Mouse (Mus musculus): ENCODE data around the gene Alox5.
"Not testable (repeated sequence)": the region's sequence is repeated elsewhere in the genome, so short reads cannot be mapped to it uniquely, and the experiment has no call there.

Alox5 gene

GRCm38 (mm10) chr6:116460544-116461283, at the start of gene Alox5:
Gene Alox5 (minus strand): TSS chr6:116461178.
- in situ Hi-C loops (cut with MboI; ENCODE audit: unreplicated experiment in 2 of 2) = no loop called here

GRCm38 (mm10) chr6:116506302-116507003, 45.5 kb upstream of the Alox5 start, which contains the start of gene Olfr212:
Gene Olfr212 (plus strand): TSS chr6:116506516.
- in situ Hi-C loops (cut with MboI; ENCODE audit: unreplicated experiment in 2 of 2) = not testable (repeated sequence)

GRCm38 (mm10) chr6:116495960-116496359, 35.0 kb upstream of the Alox5 start:
- in situ Hi-C loops (cut with MboI; ENCODE audit: unreplicated experiment in 2 of 2) = no loop called here

- in situ Hi-C loops (cut with MboI; ENCODE audit: unreplicated experiment in 2 of 2) = no loop called here
These were observed 32.8 kb upstream of the Alox5 start for GRCm38 (mm10) chr6:116493742-116494141.

GRCm38 (mm10) chr6:116488791-116489190, 27.8 kb upstream of the Alox5 start, which contains the start of gene Olfr211:
Gene Olfr211 (plus strand): TSS chr6:116489091.
- in situ Hi-C loops (cut with MboI; ENCODE audit: unreplicated experiment in 2 of 2) = no loop called here

GRCm38 (mm10) chr6:116486833-116487232, 25.9 kb upstream of the Alox5 start:
- in situ Hi-C loops (cut with MboI; ENCODE audit: unreplicated experiment in 2 of 2) = no loop called here

GRCm38 (mm10) chr6:116485081-116485480, 24.1 kb upstream of the Alox5 start:
- in situ Hi-C loops (cut with MboI; ENCODE audit: unreplicated experiment in 2 of 2) = no loop called here

GRCm38 (mm10) chr6:116468081-116468480, 7.1 kb upstream of the Alox5 start:
- in situ Hi-C loops (cut with MboI; ENCODE audit: unreplicated experiment in 2 of 2) = no loop called here

- in situ Hi-C loops (cut with MboI; ENCODE audit: unreplicated experiment in 2 of 2) = no loop called here
These were observed 1.7 kb downstream of the Alox5 start for GRCm38 (mm10) chr6:116459232-116459631.

- in situ Hi-C loops (cut with MboI; ENCODE audit: unreplicated experiment in 2 of 2) = no loop called here
These were observed 2.2 kb downstream of the Alox5 start for GRCm38 (mm10) chr6:116458728-116459127.

GRCm38 (mm10) chr6:116456482-116456881, 4.5 kb downstream of the Alox5 start:
- in situ Hi-C loops (cut with MboI; ENCODE audit: unreplicated experiment in 2 of 2) = no loop called here

- in situ Hi-C loops (cut with MboI; ENCODE audit: unreplicated experiment in 2 of 2) = no loop called here
These were observed 5.2 kb downstream of the Alox5 start for GRCm38 (mm10) chr6:116455781-116456180.

- in situ Hi-C loops (cut with MboI; ENCODE audit: unreplicated experiment in 2 of 2) = loop anchor here in 1 of 2 experiments (25.0 kb wide), 1 partner anchor 1371 kb away; no protein-coding TSS in a partner anchor
These were observed 20.1 kb downstream of the Alox5 start for GRCm38 (mm10) chr6:116440849-116441248.

- in situ Hi-C loops (cut with MboI; ENCODE audit: unreplicated experiment in 2 of 2) = loop anchor here in 1 of 2 experiments (25.0 kb wide), 1 partner anchor 1372 kb away; no protein-coding TSS in a partner anchor
These were observed 20.5 kb downstream of the Alox5 start for GRCm38 (mm10) chr6:116440447-116440846.

- in situ Hi-C loops (cut with MboI; ENCODE audit: unreplicated experiment in 2 of 2) = loop anchor here (10.0 to 25.0 kb wide), 2 partner anchors 125 to 1373 kb away; no protein-coding TSS in a partner anchor
These were observed 21.4 kb downstream of the Alox5 start for GRCm38 (mm10) chr6:116439531-116439930.

GRCm38 (mm10) chr6:116438864-116439263, 22.1 kb downstream of the Alox5 start:
- in situ Hi-C loops (cut with MboI; ENCODE audit: unreplicated experiment in 2 of 2) = loop anchor here (10.0 to 25.0 kb wide), 2 partner anchors 126 to 1373 kb away; no protein-coding TSS in a partner anchor

- in situ Hi-C loops (cut with MboI; ENCODE audit: unreplicated experiment in 2 of 2) = loop anchor here (10.0 to 25.0 kb wide), 2 partner anchors 1384 to 1397 kb away; no protein-coding TSS in a partner anchor
These were observed 32.7 kb downstream of the Alox5 start for GRCm38 (mm10) chr6:116428282-116428681.

GRCm38 (mm10) chr6:116427552-116427951, 33.4 kb downstream of the Alox5 start:
- in situ Hi-C loops (cut with MboI; ENCODE audit: unreplicated experiment in 2 of 2) = loop anchor here (10.0 to 25.0 kb wide), 2 partner anchors 1385 to 1397 kb away; no protein-coding TSS in a partner anchor

- in situ Hi-C loops (cut with MboI; ENCODE audit: unreplicated experiment in 2 of 2) = loop anchor here in 1 of 2 experiments (5.0 to 10.0 kb wide), 3 partner anchors 141 to 1401 kb away; no protein-coding TSS in a partner anchor
These were observed 37.3 kb downstream of the Alox5 start for GRCm38 (mm10) chr6:116423664-116424063.

GRCm38 (mm10) chr6:116422991-116423390, 38.0 kb downstream of the Alox5 start:
- in situ Hi-C loops (cut with MboI; ENCODE audit: unreplicated experiment in 2 of 2) = loop anchor here in 1 of 2 experiments (5.0 to 10.0 kb wide), 3 partner anchors 141 to 1402 kb away; no protein-coding TSS in a partner anchor

GRCm38 (mm10) chr6:116420271-116420670, 40.7 kb downstream of the Alox5 start:
- in situ Hi-C loops (cut with MboI; ENCODE audit: unreplicated experiment in 2 of 2) = loop anchor here in 1 of 2 experiments (5.0 to 10.0 kb wide), 3 partner anchors 138 to 1405 kb away; no protein-coding TSS in a partner anchor
